8 mouse cellular contexts compared by ENCODE assay signal in genomic region chr2:30772581-30773312, GRCm38 (mm10). TPM values are rescaled to one million over a fixed set of nuclear protein-coding genes. Genes with fewer than 3 reads are reported as not detected.
DNase-seq lines count a peak whose midpoint lies in the region; TF ChIP-seq lines count a peak whose summit lies in the region.

No protein-coding gene starts in this region.

- TF ChIP-seq CTCF in gastrocnemius, adult 2 months (IDR thresholded peaks at IDR 0.05): no peak
- TF ChIP-seq CTCF in embryonic fibroblast, embryonic 13.5 days (IDR thresholded peaks at IDR 0.05; ENCODE audit: borderline replicate concordance, insufficient read depth, low read length): no peak
- TF ChIP-seq CTCF in liver, adult 2 months (IDR thresholded peaks at IDR 0.05; ENCODE audit: low read depth, low read length): no peak
- no peak for TF ChIP-seq CTCF in olfactory bulb, adult 2 months (IDR thresholded peaks at IDR 0.05; ENCODE audit: insufficient read depth, low read depth, low read length)

- no peaks in the 10 kb centered on the region for H3K79me2 ChIP-seq in liver, adult 2 months (ENCODE audit: control insufficient read depth, insufficient read depth, low read length)

- TF ChIP-seq POLR2A in embryonic fibroblast, embryonic 13.5 days (IDR thresholded peaks at IDR 0.05; ENCODE audit: low read depth, low read length): no peak
- TF ChIP-seq POLR2A in liver, adult 2 months (IDR thresholded peaks at IDR 0.05; ENCODE audit: extremely low read depth, insufficient read depth, low read length): no peak
- TF ChIP-seq POLR2A in olfactory bulb, adult 2 months (IDR thresholded peaks at IDR 0.05; ENCODE audit: insufficient read depth, low read depth, low read length): no peak

- no peak overlapping the region for H3K9ac ChIP-seq in liver, adult 2 months (ENCODE audit: low read depth, low read length)

- peak overlapping the region; percentile 82 for H3K27ac ChIP-seq in gastrocnemius, adult 2 months
- H3K27ac ChIP-seq in embryonic fibroblast, embryonic 13.5 days (ENCODE audit: insufficient read depth, low read length): peak overlapping the region; percentile 67; the same call in 1 of the 2 replicates
- peak overlapping the region; percentile 92 for H3K27ac ChIP-seq in hindbrain, embryonic 10.5 days
- H3K27ac ChIP-seq in liver, adult 2 months (replicated peaks; ENCODE audit: insufficient read depth, low read depth, low read length): peak overlapping the region; percentile 65
- H3K27ac ChIP-seq in olfactory bulb, adult 2 months (ENCODE audit: insufficient read depth, low read depth, low read length): peak overlapping the region; percentile 99

- peak overlapping the region; percentile 34 for H3K4me3 ChIP-seq in gastrocnemius, adult 2 months
- no peak overlapping the region for H3K4me3 ChIP-seq in embryonic fibroblast, embryonic 13.5 days (ENCODE audit: insufficient read depth, low read length)
- peak overlapping the region; percentile 11; the same call in 1 of the 2 replicates for H3K4me3 ChIP-seq in hindbrain, embryonic 10.5 days
- no peak overlapping the region for H3K4me3 ChIP-seq in liver, adult 2 months (ENCODE audit: insufficient read depth, low read depth, low read length)
- H3K4me3 ChIP-seq in olfactory bulb, adult 2 months (ENCODE audit: insufficient read depth, low read depth, low read length): no peak overlapping the region

- DNase-seq in gastrocnemius, adult 2 months: peak; percentile 41
- no peak for DNase-seq in gastrocnemius, adult 18-20 months (ENCODE audit: low spot score)
- no peak for DNase-seq in hindbrain, embryonic 10.5 days (ENCODE audit: low spot score)
- DNase-seq in liver, adult 2 months (ENCODE audit: extremely low read depth, low read depth, low spot score): peak; percentile 39
- DNase-seq in left cerebral cortex, postnatal 4 days: no peak
- DNase-seq in cerebellum, adult 9-10 months: no peak

- WGBS in hindbrain, embryonic 10.5 days: 40% methylated on average over 15 of the region's 15 CpGs
- WGBS in liver, adult 2 months: 40% methylated on average over 15 of the region's 15 CpGs
- 37% methylated on average over 15 of the region's 15 CpGs for WGBS in olfactory bulb, adult 2 months

- intact Hi-C loops in gastrocnemius, adult 2 months (cut with DNase I): no loop called here
- intact Hi-C loops in left cerebral cortex, postnatal 4 days (cut with DNase I): no loop called here

- H3K9me3 ChIP-seq in hindbrain, embryonic 10.5 days: no peaks in the 10 kb centered on the region

- H3K27me3 ChIP-seq in hindbrain, embryonic 10.5 days (ENCODE audit: insufficient read depth, poor library complexity, severe bottlenecking): peaks cover 8% of the 10 kb centered on the region; the same call in 1 of the 2 replicates
- no peaks in the 10 kb centered on the region for H3K27me3 ChIP-seq in liver, adult 2 months (ENCODE audit: control insufficient read depth, insufficient read depth, low read length)

- H3K36me3 ChIP-seq in hindbrain, embryonic 10.5 days: no peaks in the 10 kb centered on the region
- no peaks in the 10 kb centered on the region for H3K36me3 ChIP-seq in liver, adult 2 months (ENCODE audit: control insufficient read depth, insufficient read depth, low read length)

- H3K4me1 ChIP-seq in embryonic fibroblast, embryonic 13.5 days (ENCODE audit: control insufficient read depth, insufficient read depth, low read length): no peaks in the 10 kb centered on the region
- peaks cover 86% of the 10 kb centered on the region for H3K4me1 ChIP-seq in hindbrain, embryonic 10.5 days (replicated peaks)
- H3K4me1 ChIP-seq in liver, adult 2 months (ENCODE audit: control insufficient read depth, insufficient read depth, low read length): peaks cover 9% of the 10 kb centered on the region
- H3K4me1 ChIP-seq in olfactory bulb, adult 2 months (ENCODE audit: control insufficient read depth, insufficient read depth, low read length): peaks cover 53% of the 10 kb centered on the region

RNA-seq across cellular contexts. Expression of gene 1700001O22Rik, which starts 30.7 kb away (rescaled TPM):
- 10 to 100 TPM in 1 of 2 experiments, under 1 TPM in 1; 0.33 to 22.0 TPM for total RNA-seq in gastrocnemius, adult 2 months (2021)
- 1 to 10 TPM; 2.4 to 8.2 TPM for total RNA-seq in gastrocnemius, adult 18-20 months (2021)
- not detected in 2 replicates for polyA plus RNA-seq in embryonic fibroblast, embryonic 13.5 days (2011; ENCODE audit: insufficient read length, low read depth, missing spikeins)
- polyA plus RNA-seq in hindbrain, embryonic 10.5 days (2016; fragmentation: Nextera tagmentation; extraction: Ambion mirVana): 3.1 and 3.4 TPM in 2 replicates
- total RNA-seq in liver, adult 2 months (2014; rRNA removed): not detected in 2 replicates
- polyA plus RNA-seq in liver, adult 2 months (2012; rRNA removed): 0.11 TPM in 1 of 2 replicates, not detected in the other
- not detected in 2 replicates for polyA plus RNA-seq in olfactory bulb, adult 2 months (2012; ENCODE audit: insufficient read depth, insufficient read length, low replicate concordance, missing spikeins)
- 1 to 10 TPM; 2.1 to 2.5 TPM for total RNA-seq in left cerebral cortex, postnatal 4 days (2021)

RNA-seq across cellular contexts. Expression of gene Ntmt1, which starts 34.9 kb away (rescaled TPM):
- total RNA-seq in gastrocnemius, adult 2 months (2021): 10 to 100 TPM; 14.3 to 15.6 TPM
- 10 to 100 TPM; 10.6 to 11.3 TPM for total RNA-seq in gastrocnemius, adult 18-20 months (2021)
- 25.6 and 30.3 TPM in 2 replicates for polyA plus RNA-seq in embryonic fibroblast, embryonic 13.5 days (2011; ENCODE audit: insufficient read length, low read depth, missing spikeins)
- 125 and 134 TPM in 2 replicates for polyA plus RNA-seq in hindbrain, embryonic 10.5 days (2016; fragmentation: Nextera tagmentation; extraction: Ambion mirVana)
- 8.3 and 8.8 TPM in 2 replicates for total RNA-seq in liver, adult 2 months (2014; rRNA removed)
- polyA plus RNA-seq in liver, adult 2 months (2012; rRNA removed): 11.9 and 15.9 TPM in 2 replicates
- not detected in 2 replicates for polyA plus RNA-seq in olfactory bulb, adult 2 months (2012; ENCODE audit: insufficient read depth, insufficient read length, low replicate concordance, missing spikeins)
- total RNA-seq in left cerebral cortex, postnatal 4 days (2021): 10 to 100 TPM; 55.6 to 58.9 TPM

RNA-seq across cellular contexts. Expression of gene Asb6, which starts 57.4 kb away (rescaled TPM):
- total RNA-seq in gastrocnemius, adult 2 months (2021): 1 to 10 TPM; 7.0 TPM
- 1 to 10 TPM; 7.2 to 9.7 TPM for total RNA-seq in gastrocnemius, adult 18-20 months (2021)
- 20.2 and 26.0 TPM in 2 replicates for polyA plus RNA-seq in embryonic fibroblast, embryonic 13.5 days (2011; ENCODE audit: insufficient read length, low read depth, missing spikeins)
- polyA plus RNA-seq in hindbrain, embryonic 10.5 days (2016; fragmentation: Nextera tagmentation; extraction: Ambion mirVana): 46.1 and 46.5 TPM in 2 replicates
- total RNA-seq in liver, adult 2 months (2014; rRNA removed): 4.6 and 5.6 TPM in 2 replicates
- polyA plus RNA-seq in liver, adult 2 months (2012; rRNA removed): 15.4 and 17.4 TPM in 2 replicates
- not detected in 2 replicates for polyA plus RNA-seq in olfactory bulb, adult 2 months (2012; ENCODE audit: insufficient read depth, insufficient read length, low replicate concordance, missing spikeins)
- total RNA-seq in left cerebral cortex, postnatal 4 days (2021): 10 to 100 TPM; 29.2 to 33.2 TPM

Comparison
In these comparisons a context has a peak if more than half of its experiments do, and no peak if none do; other contexts are left out.
1. DNase-seq: peak in gastrocnemius, adult 2 months (single experiment) and liver, adult 2 months (single experiment); none in gastrocnemius, adult 18-20 months (single experiment), hindbrain, embryonic 10.5 days (single experiment), left cerebral cortex, postnatal 4 days (single experiment) and cerebellum, adult 9-10 months (single experiment).
2. H3K4me3 ChIP-seq: peak in gastrocnemius, adult 2 months (single experiment) and hindbrain, embryonic 10.5 days (single experiment); none in embryonic fibroblast, embryonic 13.5 days (single experiment), liver, adult 2 months (single experiment) and olfactory bulb, adult 2 months (single experiment).
3. Peak in every context shown above with its lines, with median percentiles within 50 percentile points of each other: H3K27ac ChIP-seq.